Mouse (Mus musculus): Measurements from ENCODE around the gene Lamb2. TPM values are rescaled to one million over a fixed set of nuclear protein-coding genes. Genes with fewer than 3 reads are reported as not detected.
A peak's percentile ranks its signal among the peaks of the same experiment; 100 is the strongest.

Lamb2 gene
- polyA plus RNA-seq, 1 experiment from 2014 or later, result 63.8 TPM

DNA sequence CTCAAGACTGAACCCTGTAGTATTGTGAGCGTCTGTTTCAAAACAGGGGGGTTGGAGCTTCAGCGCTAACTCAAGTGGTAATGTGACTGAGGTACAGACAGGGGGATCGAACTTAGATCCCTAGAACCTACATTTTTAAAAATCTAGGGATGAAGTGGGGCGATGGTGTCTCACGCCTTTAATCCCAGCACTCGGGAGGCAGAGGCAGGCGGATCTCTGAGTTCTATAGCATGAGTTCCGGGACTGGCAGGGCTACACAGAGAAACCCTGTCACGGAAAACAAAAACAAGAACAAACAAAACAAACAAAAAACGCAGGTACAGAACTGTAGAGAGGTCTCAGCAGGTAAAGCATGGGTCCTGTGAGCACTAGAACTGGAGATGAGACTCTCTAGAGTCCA, 22.6 kb upstream of the Lamb2 start:
- H3K4me3 ChIP-seq (ENCODE audit: low read depth, low read length), result no peak overlapping the region
- no peak overlapping the region for H3K9ac ChIP-seq (ENCODE audit: low read depth, low read length)
- no peaks in the 10 kb centered on the region for H3K36me3 ChIP-seq (ENCODE audit: control insufficient read depth, insufficient read depth, low read length)
- peaks cover 24% of the 10 kb centered on the region for H3K4me1 ChIP-seq (ENCODE audit: control insufficient read depth, insufficient read depth, low read length)
- no peak overlapping the region for H3K4me2 ChIP-seq (ENCODE audit: low read depth, low read length)
- H3K9me3 ChIP-seq (ENCODE audit: control insufficient read depth, low read length), result no peaks in the 10 kb centered on the region
- 86% methylated on average over 10 of the region's 10 CpGs for WGBS
- no peak for ATAC-seq (ENCODE audit: low read depth)
- H3K27me3 ChIP-seq (replicated peaks; ENCODE audit: control insufficient read depth, insufficient read depth, low read length), result no peaks in the 10 kb centered on the region
- DNase-seq (ENCODE audit: low spot score), result no peak
- H3K27ac ChIP-seq (replicated peaks; ENCODE audit: low read depth, low read length), result no peak overlapping the region

GRCm38 (mm10) chr9:108459939-108460318, 19.6 kb upstream of the Lamb2 start:
- ATAC-seq (ENCODE audit: low read depth), result peak; percentile 17; the same call in 1 of the 2 replicates
- Histone ChIP-seq H3K27me3 (replicated peaks; ENCODE audit: control insufficient read depth, insufficient read depth, low read length) (no peaks in the 10 kb centered on the region), H3K36me3 (ENCODE audit: control insufficient read depth, insufficient read depth, low read length) (peaks cover 24% of the 10 kb centered on the region), H3K4me2 (ENCODE audit: low read depth, low read length) (peak overlapping the region; percentile 84), H3K4me3 (ENCODE audit: low read depth, low read length) (peak overlapping the region; percentile 80), H3K9ac (ENCODE audit: low read depth, low read length) (no peak overlapping the region), H3K9me3 (ENCODE audit: control insufficient read depth, low read length) (no peaks in the 10 kb centered on the region), H3K27ac (replicated peaks; ENCODE audit: low read depth, low read length) (peak overlapping the region; percentile 82), H3K4me1 (ENCODE audit: control insufficient read depth, insufficient read depth, low read length) (peaks cover 12% of the 10 kb centered on the region)
- DNase-seq (ENCODE audit: low spot score), result no peak
- 79% methylated on average over 1 of the region's 1 CpGs for WGBS

GRCm38 (mm10) chr9:108460319-108461178, 19.0 kb upstream of the Lamb2 start, which contains the start of gene Ccdc71:
Gene Ccdc71, plus strand, starts transcription at chr9:108460527.
- ATAC-seq (ENCODE audit: low read depth), result peak; percentile 83
- WGBS, result under 1% methylated on average over 40 of the region's 52 CpGs
- DNase-seq (ENCODE audit: low spot score), result peak; percentile 90

DNA sequence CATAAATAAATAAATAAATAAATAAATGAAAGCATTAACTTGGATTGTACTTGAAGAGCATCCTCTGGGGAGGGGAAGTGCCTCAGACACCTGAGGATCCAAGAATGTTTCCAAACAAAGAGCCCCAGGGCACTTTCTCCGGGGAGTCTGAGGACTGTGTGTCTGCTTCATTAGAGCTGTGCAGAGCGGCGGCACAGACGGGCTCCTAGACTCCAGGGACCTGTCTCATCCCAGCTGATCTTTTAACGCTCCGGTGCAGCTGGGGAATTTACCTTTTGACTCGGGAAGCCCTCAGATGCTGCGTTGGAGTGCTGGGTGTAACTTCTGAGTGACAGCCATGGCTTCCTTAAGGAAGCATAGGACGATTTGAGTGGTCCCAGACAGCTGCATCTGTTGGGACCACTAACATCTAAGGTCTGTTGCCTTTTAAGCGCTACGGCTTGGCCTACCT, 18.3 kb upstream of the Lamb2 start, which contains the start of gene Klhdc8b:
TSS of gene Klhdc8b (minus strand) at position 401 of the 451 bp plus-strand sequence.
- ATAC-seq (ENCODE audit: low read depth) (peak; percentile 56), DNase-seq (ENCODE audit: low spot score) (peak; percentile 65)
- H3K9ac ChIP-seq (ENCODE audit: low read depth, low read length), result peak within 1 kb of the TSS; percentile 88

More at GRCm38 (mm10) chr9:108460319-108461178, 19.0 kb upstream of the Lamb2 start, which contains the start of gene Ccdc71:
- Histone ChIP-seq H3K9me3 (ENCODE audit: control insufficient read depth, low read length) (no peaks in the 10 kb centered on the region), H3K4me2 (ENCODE audit: low read depth, low read length) (peak within 1 kb of the TSS; percentile 84), H3K4me3 (ENCODE audit: low read depth, low read length) (peak within 1 kb of the TSS; percentile 80), H3K9ac (ENCODE audit: low read depth, low read length) (peak within 1 kb of the TSS; percentile 88), H3K36me3 (ENCODE audit: control insufficient read depth, insufficient read depth, low read length) (peaks cover 31% of the 10 kb centered on the region), H3K4me1 (ENCODE audit: control insufficient read depth, insufficient read depth, low read length) (peaks cover 12% of the 10 kb centered on the region), H3K27me3 (replicated peaks; ENCODE audit: control insufficient read depth, insufficient read depth, low read length) (no peaks in the 10 kb centered on the region), H3K27ac (replicated peaks; ENCODE audit: low read depth, low read length) (peak within 1 kb of the TSS; percentile 82)

DNA sequence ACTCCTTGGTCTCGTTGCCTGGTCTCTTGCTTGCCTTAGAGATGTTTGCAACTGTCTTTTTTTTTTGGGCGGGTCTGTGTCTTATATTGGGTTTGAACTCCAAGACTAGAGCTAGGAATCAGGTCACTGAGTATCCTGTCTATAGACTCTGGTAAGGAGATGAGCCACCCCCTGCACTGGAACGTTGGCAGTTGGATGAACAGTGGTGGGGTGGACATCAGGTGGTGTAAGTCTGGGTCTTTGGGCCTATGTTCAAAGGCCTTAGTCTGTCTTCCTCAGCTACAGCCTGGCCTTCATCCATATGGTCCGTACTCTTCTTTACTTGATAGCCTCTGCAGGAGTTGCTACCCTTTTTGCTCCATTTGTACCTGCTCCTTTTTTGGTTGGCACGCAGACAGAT, 17.9 kb upstream of the Lamb2 start:
- Histone ChIP-seq H3K27ac (replicated peaks; ENCODE audit: low read depth, low read length) (no peak overlapping the region), H3K27me3 (replicated peaks; ENCODE audit: control insufficient read depth, insufficient read depth, low read length) (no peaks in the 10 kb centered on the region), H3K36me3 (ENCODE audit: control insufficient read depth, insufficient read depth, low read length) (peaks cover 39% of the 10 kb centered on the region), H3K9ac (ENCODE audit: low read depth, low read length) (peak overlapping the region; percentile 88), H3K4me3 (ENCODE audit: low read depth, low read length) (peak overlapping the region; percentile 80), H3K9me3 (ENCODE audit: control insufficient read depth, low read length) (no peaks in the 10 kb centered on the region), H3K4me1 (ENCODE audit: control insufficient read depth, insufficient read depth, low read length) (peaks cover 12% of the 10 kb centered on the region), H3K4me2 (ENCODE audit: low read depth, low read length) (peak overlapping the region; percentile 84)
- WGBS, result 83% methylated on average over 5 of the region's 5 CpGs
- ATAC-seq (ENCODE audit: low read depth), result no peak
- no peak for DNase-seq (ENCODE audit: low spot score)

More for the DNA sequence above, 18.3 kb upstream of the Lamb2 start, which contains the start of gene Klhdc8b:
- Histone ChIP-seq H3K27me3 (replicated peaks; ENCODE audit: control insufficient read depth, insufficient read depth, low read length) (no peaks in the 10 kb centered on the region), H3K4me2 (ENCODE audit: low read depth, low read length) (peak within 1 kb of the TSS; percentile 84), H3K4me1 (ENCODE audit: control insufficient read depth, insufficient read depth, low read length) (peaks cover 12% of the 10 kb centered on the region), H3K27ac (replicated peaks; ENCODE audit: low read depth, low read length) (peak within 1 kb of the TSS; percentile 82), H3K36me3 (ENCODE audit: control insufficient read depth, insufficient read depth, low read length) (peaks cover 37% of the 10 kb centered on the region), H3K9me3 (ENCODE audit: control insufficient read depth, low read length) (no peaks in the 10 kb centered on the region), H3K4me3 (ENCODE audit: low read depth, low read length) (peak within 1 kb of the TSS; percentile 80)
- WGBS, result 14% methylated on average over 11 of the region's 11 CpGs

DNA sequence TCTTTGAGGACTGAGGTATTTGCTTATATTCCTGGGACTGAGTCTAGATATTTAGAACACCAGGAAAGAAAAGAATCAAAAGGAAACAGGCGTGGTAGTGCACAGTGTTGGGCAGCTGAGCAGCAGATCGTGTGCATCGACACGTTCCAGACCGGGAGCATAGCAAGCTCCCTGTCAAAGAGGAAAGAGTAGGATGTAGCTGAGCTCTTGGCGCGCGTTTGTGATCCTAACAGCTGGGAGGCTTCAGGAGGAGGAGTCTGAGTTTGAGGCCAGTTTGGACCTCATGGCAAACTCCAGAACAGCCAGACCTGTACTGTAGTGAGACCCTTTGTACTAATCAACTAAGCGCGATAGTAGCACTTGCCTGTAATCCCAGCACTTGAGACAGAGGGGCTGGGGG, 17.3 kb upstream of the Lamb2 start:
- H3K4me2 ChIP-seq (ENCODE audit: low read depth, low read length), result no peak overlapping the region
- no peaks in the 10 kb centered on the region for H3K9me3 ChIP-seq (ENCODE audit: control insufficient read depth, low read length)
- peaks cover 44% of the 10 kb centered on the region for H3K36me3 ChIP-seq (ENCODE audit: control insufficient read depth, insufficient read depth, low read length)
- no peaks in the 10 kb centered on the region for H3K27me3 ChIP-seq (replicated peaks; ENCODE audit: control insufficient read depth, insufficient read depth, low read length)
- peaks cover 12% of the 10 kb centered on the region for H3K4me1 ChIP-seq (ENCODE audit: control insufficient read depth, insufficient read depth, low read length)
- H3K4me3 ChIP-seq (ENCODE audit: low read depth, low read length), result no peak overlapping the region
- ATAC-seq (ENCODE audit: low read depth), result no peak
- WGBS, result 84% methylated on average over 10 of the region's 10 CpGs
- DNase-seq (ENCODE audit: low spot score), result no peak
- H3K9ac ChIP-seq (ENCODE audit: low read depth, low read length), result no peak overlapping the region
- no peak overlapping the region for H3K27ac ChIP-seq (replicated peaks; ENCODE audit: low read depth, low read length)

- Histone ChIP-seq H3K4me3 (ENCODE audit: low read depth, low read length) (no peak overlapping the region), H3K9me3 (ENCODE audit: control insufficient read depth, low read length) (no peaks in the 10 kb centered on the region), H3K4me1 (ENCODE audit: control insufficient read depth, insufficient read depth, low read length) (peaks cover 12% of the 10 kb centered on the region), H3K4me2 (ENCODE audit: low read depth, low read length) (no peak overlapping the region), H3K9ac (ENCODE audit: low read depth, low read length) (no peak overlapping the region), H3K27ac (replicated peaks; ENCODE audit: low read depth, low read length) (no peak overlapping the region), H3K27me3 (replicated peaks; ENCODE audit: control insufficient read depth, insufficient read depth, low read length) (no peaks in the 10 kb centered on the region), H3K36me3 (ENCODE audit: control insufficient read depth, insufficient read depth, low read length) (peaks cover 49% of the 10 kb centered on the region)
- ATAC-seq (ENCODE audit: low read depth) (no peak), DNase-seq (ENCODE audit: low spot score) (no peak)
- WGBS, result 97% methylated on average over 9 of the region's 9 CpGs
Observed at GRCm38 (mm10) chr9:108463713-108464112, 15.8 kb upstream of the Lamb2 start.

GRCm38 (mm10) chr9:108466219-108466618, 13.3 kb upstream of the Lamb2 start:
- Histone ChIP-seq H3K9ac (ENCODE audit: low read depth, low read length) (no peak overlapping the region), H3K27me3 (replicated peaks; ENCODE audit: control insufficient read depth, insufficient read depth, low read length) (no peaks in the 10 kb centered on the region), H3K27ac (replicated peaks; ENCODE audit: low read depth, low read length) (no peak overlapping the region), H3K4me2 (ENCODE audit: low read depth, low read length) (no peak overlapping the region), H3K9me3 (ENCODE audit: control insufficient read depth, low read length) (no peaks in the 10 kb centered on the region), H3K36me3 (ENCODE audit: control insufficient read depth, insufficient read depth, low read length) (peaks cover 49% of the 10 kb centered on the region), H3K4me3 (ENCODE audit: low read depth, low read length) (no peak overlapping the region), H3K4me1 (ENCODE audit: control insufficient read depth, insufficient read depth, low read length) (peaks cover 8% of the 10 kb centered on the region)
- no peak for DNase-seq (ENCODE audit: low spot score)
- 90% methylated on average over 2 of the region's 2 CpGs for WGBS
- ATAC-seq (ENCODE audit: low read depth), result no peak

All from embryonic facial prominence, embryonic 14.5 days (tissue).